Mouse (Mus musculus): ENCODE results near the gene Cracr2a. TPM values are rescaled to one million over a fixed set of nuclear protein-coding genes. Genes with fewer than 3 reads are reported as not detected.
A peak's percentile ranks its signal among the peaks of the same experiment; 100 is the strongest.

Cracr2a gene
- polyA plus RNA-seq, 1 experiment from 2014 or later: 1.1 TPM

GRCm38 (mm10) chr6:127618686-127619085, 57.5 kb downstream of the Cracr2a start:
- ATAC-seq (ENCODE audit: low read depth) (no peak), DNase-seq (ENCODE audit: low spot score) (no peak)
- Histone ChIP-seq H3K4me2 (ENCODE audit: low read depth, low read length) (no peak overlapping the region), H3K27me3 (replicated peaks; ENCODE audit: control insufficient read depth, insufficient read depth, low read length) (no peaks in the 10 kb centered on the region), H3K27ac (replicated peaks; ENCODE audit: low read depth, low read length) (no peak overlapping the region), H3K4me3 (ENCODE audit: low read depth, low read length) (no peak overlapping the region), H3K36me3 (ENCODE audit: control insufficient read depth, insufficient read depth, low read length) (no peaks in the 10 kb centered on the region), H3K9me3 (ENCODE audit: control insufficient read depth, low read length) (no peaks in the 10 kb centered on the region), H3K4me1 (ENCODE audit: control insufficient read depth, insufficient read depth, low read length) (no peaks in the 10 kb centered on the region), H3K9ac (ENCODE audit: low read depth, low read length) (no peak overlapping the region)
- WGBS: 74% methylated on average over 4 of the region's 4 CpGs

GRCm38 (mm10) chr6:127625135-127625534, 64.0 kb downstream of the Cracr2a start:
- Histone ChIP-seq H3K4me2 (ENCODE audit: low read depth, low read length) (no peak overlapping the region), H3K9me3 (ENCODE audit: control insufficient read depth, low read length) (no peaks in the 10 kb centered on the region), H3K4me1 (ENCODE audit: control insufficient read depth, insufficient read depth, low read length) (peaks cover 11% of the 10 kb centered on the region; the same call in 1 of the 2 replicates), H3K27me3 (replicated peaks; ENCODE audit: control insufficient read depth, insufficient read depth, low read length) (no peaks in the 10 kb centered on the region), H3K27ac (replicated peaks; ENCODE audit: low read depth, low read length) (no peak overlapping the region), H3K36me3 (ENCODE audit: control insufficient read depth, insufficient read depth, low read length) (no peaks in the 10 kb centered on the region), H3K9ac (ENCODE audit: low read depth, low read length) (no peak overlapping the region), H3K4me3 (ENCODE audit: low read depth, low read length) (no peak overlapping the region)
- ATAC-seq (ENCODE audit: low read depth) (no peak), DNase-seq (ENCODE audit: low spot score) (peak; percentile 74)
- 35% methylated on average over 5 of the region's 5 CpGs for WGBS

GRCm38 (mm10) chr6:127627453-127627852, 66.3 kb downstream of the Cracr2a start:
- H3K27ac ChIP-seq (replicated peaks; ENCODE audit: low read depth, low read length): no peak overlapping the region
- H3K4me3 ChIP-seq (ENCODE audit: low read depth, low read length): no peak overlapping the region
- no peaks in the 10 kb centered on the region for H3K36me3 ChIP-seq (ENCODE audit: control insufficient read depth, insufficient read depth, low read length)
- no peaks in the 10 kb centered on the region for H3K9me3 ChIP-seq (ENCODE audit: control insufficient read depth, low read length)
- H3K4me2 ChIP-seq (ENCODE audit: low read depth, low read length): no peak overlapping the region
- whole genome bisulfite sequencing: 26% methylated on average over 9 of the region's 9 CpGs
- H3K27me3 ChIP-seq (replicated peaks; ENCODE audit: control insufficient read depth, insufficient read depth, low read length): no peaks in the 10 kb centered on the region
- H3K4me1 ChIP-seq (ENCODE audit: control insufficient read depth, insufficient read depth, low read length): peaks cover 11% of the 10 kb centered on the region; the same call in 1 of the 2 replicates
- ATAC-seq (ENCODE audit: low read depth): peak; percentile 55; the same call in 1 of the 2 replicates
- peak; percentile 75 for DNase-seq (ENCODE audit: low spot score)
- no peak overlapping the region; the same call in 1 of the 2 replicates for H3K9ac ChIP-seq (ENCODE audit: low read depth, low read length)

- H3K27me3 ChIP-seq (replicated peaks; ENCODE audit: control insufficient read depth, insufficient read depth, low read length): no peaks in the 10 kb centered on the region
- H3K4me1 ChIP-seq (ENCODE audit: control insufficient read depth, insufficient read depth, low read length): peaks cover 11% of the 10 kb centered on the region; the same call in 1 of the 2 replicates
- no peak overlapping the region for H3K27ac ChIP-seq (replicated peaks; ENCODE audit: low read depth, low read length)
- WGBS: 77% methylated on average over 2 of the region's 2 CpGs
- no peak overlapping the region for H3K4me2 ChIP-seq (ENCODE audit: low read depth, low read length)
- no peak overlapping the region for H3K9ac ChIP-seq (ENCODE audit: low read depth, low read length)
- H3K36me3 ChIP-seq (ENCODE audit: control insufficient read depth, insufficient read depth, low read length): no peaks in the 10 kb centered on the region
- H3K9me3 ChIP-seq (ENCODE audit: control insufficient read depth, low read length): no peaks in the 10 kb centered on the region
- ATAC-seq (ENCODE audit: low read depth) (no peak), DNase-seq (ENCODE audit: low spot score) (no peak)
- no peak overlapping the region for H3K4me3 ChIP-seq (ENCODE audit: low read depth, low read length)
Observed at GRCm38 (mm10) chr6:127629249-127629648, 68.1 kb downstream of the Cracr2a start.

GRCm38 (mm10) chr6:127634858-127635257, 73.7 kb downstream of the Cracr2a start:
- Histone ChIP-seq H3K9me3 (ENCODE audit: control insufficient read depth, low read length) (no peaks in the 10 kb centered on the region), H3K4me3 (ENCODE audit: low read depth, low read length) (no peak overlapping the region), H3K9ac (ENCODE audit: low read depth, low read length) (no peak overlapping the region), H3K27me3 (replicated peaks; ENCODE audit: control insufficient read depth, insufficient read depth, low read length) (no peaks in the 10 kb centered on the region), H3K36me3 (ENCODE audit: control insufficient read depth, insufficient read depth, low read length) (no peaks in the 10 kb centered on the region), H3K27ac (replicated peaks; ENCODE audit: low read depth, low read length) (no peak overlapping the region), H3K4me1 (ENCODE audit: control insufficient read depth, insufficient read depth, low read length) (no peaks in the 10 kb centered on the region), H3K4me2 (ENCODE audit: low read depth, low read length) (no peak overlapping the region)
- DNase-seq (ENCODE audit: low spot score): peak; percentile 43
- WGBS: 68% methylated on average over 2 of the region's 2 CpGs
- ATAC-seq (ENCODE audit: low read depth): no peak

- ATAC-seq (ENCODE audit: low read depth) (no peak), DNase-seq (ENCODE audit: low spot score) (no peak)
- WGBS: 59% methylated on average over 9 of the region's 9 CpGs
- Histone ChIP-seq H3K9me3 (ENCODE audit: control insufficient read depth, low read length) (no peaks in the 10 kb centered on the region), H3K4me1 (ENCODE audit: control insufficient read depth, insufficient read depth, low read length) (no peaks in the 10 kb centered on the region), H3K27ac (replicated peaks; ENCODE audit: low read depth, low read length) (no peak overlapping the region), H3K27me3 (replicated peaks; ENCODE audit: control insufficient read depth, insufficient read depth, low read length) (no peaks in the 10 kb centered on the region), H3K4me3 (ENCODE audit: low read depth, low read length) (no peak overlapping the region), H3K4me2 (ENCODE audit: low read depth, low read length) (no peak overlapping the region), H3K9ac (ENCODE audit: low read depth, low read length) (no peak overlapping the region), H3K36me3 (ENCODE audit: control insufficient read depth, insufficient read depth, low read length) (no peaks in the 10 kb centered on the region)
Observed at GRCm38 (mm10) chr6:127635462-127636189, 74.5 kb downstream of the Cracr2a start.

GRCm38 (mm10) chr6:127641077-127641801, 80.1 kb downstream of the Cracr2a start:
- H3K9ac ChIP-seq (ENCODE audit: low read depth, low read length): no peak overlapping the region
- no peak overlapping the region for H3K4me3 ChIP-seq (ENCODE audit: low read depth, low read length)
- no peaks in the 10 kb centered on the region for H3K36me3 ChIP-seq (ENCODE audit: control insufficient read depth, insufficient read depth, low read length)
- H3K9me3 ChIP-seq (ENCODE audit: control insufficient read depth, low read length): no peaks in the 10 kb centered on the region
- H3K27ac ChIP-seq (replicated peaks; ENCODE audit: low read depth, low read length): no peak overlapping the region
- H3K4me1 ChIP-seq (ENCODE audit: control insufficient read depth, insufficient read depth, low read length): no peaks in the 10 kb centered on the region
- H3K27me3 ChIP-seq (replicated peaks; ENCODE audit: control insufficient read depth, insufficient read depth, low read length): no peaks in the 10 kb centered on the region
- DNase-seq (ENCODE audit: low spot score) (peak; percentile 20), ATAC-seq (ENCODE audit: low read depth) (no peak)
- WGBS: 56% methylated on average over 8 of the region's 8 CpGs
- H3K4me2 ChIP-seq (ENCODE audit: low read depth, low read length): no peak overlapping the region

GRCm38 (mm10) chr6:127655988-127656387, 94.8 kb downstream of the Cracr2a start:
- H3K36me3 ChIP-seq (ENCODE audit: control insufficient read depth, insufficient read depth, low read length): no peaks in the 10 kb centered on the region
- no peak overlapping the region for H3K4me2 ChIP-seq (ENCODE audit: low read depth, low read length)
- DNase-seq (ENCODE audit: low spot score) (peak; percentile 27), ATAC-seq (ENCODE audit: low read depth) (no peak)
- H3K27ac ChIP-seq (replicated peaks; ENCODE audit: low read depth, low read length): no peak overlapping the region
- H3K9me3 ChIP-seq (ENCODE audit: control insufficient read depth, low read length): 0 out of 2 replicates have a peak, but pooled peaks cover 10% of the 10 kb centered on the region
- no peak overlapping the region for H3K9ac ChIP-seq (ENCODE audit: low read depth, low read length)
- 25% methylated on average over 4 of the region's 4 CpGs for WGBS
- no peaks in the 10 kb centered on the region for H3K4me1 ChIP-seq (ENCODE audit: control insufficient read depth, insufficient read depth, low read length)
- H3K27me3 ChIP-seq (replicated peaks; ENCODE audit: control insufficient read depth, insufficient read depth, low read length): no peaks in the 10 kb centered on the region
- H3K4me3 ChIP-seq (ENCODE audit: low read depth, low read length): no peak overlapping the region

Data from embryonic facial prominence, embryonic 14.5 days (tissue).